Mouse (Mus musculus) kidney, postnatal 36 days (tissue): ENCODE measurements around the gene Spata21.

Experiments
- DNase-seq, 2 experiments: peaks; one replicate each; pipeline ENCODE4 v3.0.0; 2021 to 2022; ENCODE audit warnings: mixed read lengths in 2 of 2

The Spata21 gene

GRCm38 (mm10) chr4:141076761-141077506 lies 11.2 kb upstream of the Spata21 start:
- no peak for DNase-seq

DNA sequence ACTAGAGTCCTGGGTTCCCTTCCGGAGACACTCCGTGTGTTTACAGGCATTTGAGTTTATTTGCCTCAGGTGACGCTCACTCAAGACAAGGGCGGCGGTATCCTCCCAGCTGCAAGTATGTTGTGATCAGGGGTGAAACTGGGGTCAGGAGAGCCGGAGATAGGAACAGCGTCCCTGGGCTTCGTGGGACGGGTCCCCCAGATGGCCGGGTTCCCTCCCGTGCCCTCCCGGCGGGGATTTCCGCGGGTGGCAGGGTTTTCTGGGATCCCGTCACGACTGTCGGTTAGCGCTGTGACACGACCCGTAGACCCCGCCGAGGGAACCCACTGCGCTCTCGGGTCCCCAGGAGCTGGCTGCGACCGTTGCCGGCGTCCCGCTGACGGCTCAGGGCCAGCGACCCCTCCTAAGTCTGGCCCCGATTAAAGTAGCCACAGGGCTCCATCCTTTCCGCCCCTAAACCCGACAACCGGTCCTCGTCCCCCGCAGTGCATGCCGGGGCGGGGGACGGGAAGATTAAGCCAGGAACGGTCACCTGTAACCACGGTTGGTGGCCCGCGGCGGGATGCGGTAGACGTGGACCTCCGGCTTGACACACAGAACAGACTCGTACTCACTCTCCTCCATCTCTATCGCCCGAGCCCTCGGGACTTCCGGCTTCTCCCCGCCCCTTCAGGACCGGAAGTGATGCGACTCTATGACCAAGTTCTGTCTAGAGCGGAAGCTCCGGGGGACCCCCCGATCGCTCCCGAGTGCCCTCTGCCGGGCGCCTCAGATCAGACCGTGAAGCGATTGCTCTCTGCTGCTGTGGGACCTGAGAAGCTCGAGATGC lies 10.2 kb upstream of the Spata21 start, which contains the start of gene Necap2:
Gene Necap2, minus strand, starts transcription at position 677 of the 829 bp plus-strand sequence.
- DNase-seq: peak; percentile 96 to 98

DNA sequence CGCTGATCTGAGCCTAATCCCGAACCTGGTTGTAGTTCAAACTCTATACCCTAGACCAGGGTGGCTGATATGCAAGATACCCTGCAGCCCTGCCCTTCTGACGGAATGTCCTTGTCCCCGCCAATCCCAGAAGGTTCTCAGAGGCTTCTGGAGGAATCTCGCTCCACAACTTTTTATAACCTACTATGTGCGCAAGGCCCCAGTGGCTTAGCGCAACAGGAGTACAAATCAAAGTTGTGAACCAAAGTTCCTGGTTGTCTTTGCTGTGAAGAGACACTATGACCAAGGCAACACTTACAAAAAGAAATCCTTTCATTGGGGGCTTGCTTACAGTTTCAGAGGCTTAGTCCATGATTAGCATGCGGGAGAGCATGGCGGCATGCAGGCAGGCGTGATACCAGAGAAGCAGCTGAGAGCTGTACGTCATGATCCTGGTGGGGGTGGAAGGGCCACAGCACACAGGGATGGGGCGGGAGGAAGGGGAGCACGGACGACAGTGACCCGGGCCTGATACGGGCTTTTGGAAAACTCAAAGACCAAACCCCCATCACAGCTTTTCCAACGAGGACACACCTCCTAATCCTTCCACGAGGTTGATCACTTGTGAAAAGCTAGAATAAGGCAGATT lies 9.5 kb upstream of the Spata21 start:
- DNase-seq: no peak

GRCm38 (mm10) chr4:141086862-141087261 lies 1.3 kb upstream of the Spata21 start:
- no peak for DNase-seq

DNA sequence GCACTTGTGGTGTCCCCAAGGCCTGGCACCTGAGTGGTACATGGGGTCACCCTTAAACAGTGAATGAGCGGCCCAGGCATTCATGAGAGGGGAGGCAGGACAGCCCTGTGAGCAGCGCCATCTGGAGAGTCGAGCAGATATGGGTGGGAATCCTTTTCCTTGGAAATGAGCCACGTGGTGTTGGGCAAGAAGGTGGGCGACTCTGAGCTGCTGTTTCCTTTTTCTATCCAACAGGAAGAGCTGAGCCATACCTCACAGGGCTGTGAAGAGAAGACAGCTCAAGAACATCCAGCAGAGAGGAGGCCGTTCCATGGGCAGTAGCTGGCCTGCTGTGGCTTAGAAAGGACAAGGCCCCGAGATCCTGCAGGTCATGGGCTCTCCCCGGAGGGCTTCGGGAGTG lies 581 bp downstream of the Spata21 start:
- DNase-seq: no peak

- DNase-seq: peak; percentile 65 to 69
Measured at GRCm38 (mm10) chr4:141095016-141095415, 6.9 kb downstream of the Spata21 start.

- no peak for DNase-seq
Measured at GRCm38 (mm10) chr4:141096710-141097109, 8.6 kb downstream of the Spata21 start.

DNA sequence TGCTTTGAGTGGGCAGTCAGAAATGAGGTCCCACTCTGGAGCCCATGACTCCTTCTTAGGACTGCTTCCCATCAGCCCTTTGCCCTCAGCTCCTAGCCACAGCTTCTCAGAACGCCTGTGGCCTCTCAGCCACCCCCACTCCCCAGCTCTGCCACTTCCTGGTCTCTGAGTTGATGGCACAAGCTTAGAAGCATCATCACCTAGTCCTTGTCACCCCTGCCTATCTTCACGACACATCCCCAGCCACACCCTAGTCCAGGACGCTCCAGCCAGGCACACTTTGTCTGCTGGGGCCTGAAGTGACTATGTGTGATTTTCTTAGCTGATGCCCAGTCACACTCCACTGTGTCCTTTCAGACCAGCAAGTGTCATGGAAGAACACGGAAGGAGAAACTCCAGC lies 10.8 kb downstream of the Spata21 start:
- no peak for DNase-seq

- DNase-seq: no peak
Measured at GRCm38 (mm10) chr4:141099956-141100355, 11.8 kb downstream of the Spata21 start.

GRCm38 (mm10) chr4:141101291-141101690 lies 13.2 kb downstream of the Spata21 start:
- no peak for DNase-seq

DNA sequence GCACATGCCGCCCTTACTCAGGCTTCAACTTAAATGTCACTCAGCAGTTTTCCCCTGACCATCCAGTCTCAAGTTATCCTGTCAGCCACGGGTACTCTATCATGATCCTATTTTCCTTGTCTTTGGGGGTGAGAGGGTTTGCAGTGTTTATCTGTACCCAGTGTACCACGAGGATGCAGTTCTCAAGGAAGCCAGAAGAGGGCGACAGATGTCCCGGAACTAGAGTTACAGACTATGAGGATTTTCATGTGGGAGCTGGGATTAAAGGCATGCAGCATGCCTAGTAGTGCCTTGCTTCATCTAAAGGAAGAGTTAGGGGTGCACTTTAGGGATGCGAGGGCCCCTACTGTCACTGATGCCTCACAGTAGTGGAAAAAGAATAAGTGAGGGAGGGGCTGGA lies 13.7 kb downstream of the Spata21 start:
- DNase-seq: peak; percentile 29 to 69

- DNase-seq: no peak
Measured at GRCm38 (mm10) chr4:141106526-141107183, 18.5 kb downstream of the Spata21 start.

- DNase-seq: no peak
Measured at GRCm38 (mm10) chr4:141108196-141108732, 20.1 kb downstream of the Spata21 start.

DNA sequence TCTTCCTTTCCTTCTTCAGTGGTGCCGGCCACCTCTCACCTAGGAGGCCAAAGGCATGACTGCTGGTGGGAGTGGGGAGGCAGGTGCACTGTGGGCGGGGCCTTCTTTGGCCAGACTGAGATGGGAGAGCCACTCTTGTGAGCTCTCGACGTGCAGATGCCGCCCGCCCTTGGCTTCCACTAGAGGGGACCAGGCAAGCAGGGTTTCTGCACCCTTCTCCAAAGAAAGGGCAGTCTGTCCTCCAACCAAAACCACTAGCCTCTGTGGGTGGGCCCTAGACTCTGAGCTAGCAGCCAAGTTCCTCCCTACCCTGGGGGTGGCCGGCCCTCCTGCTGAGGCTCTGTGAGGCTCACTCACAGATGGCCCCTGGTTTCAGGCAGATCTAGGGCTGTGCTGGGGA lies 25.7 kb downstream of the Spata21 start:
- DNase-seq: no peak

DNA sequence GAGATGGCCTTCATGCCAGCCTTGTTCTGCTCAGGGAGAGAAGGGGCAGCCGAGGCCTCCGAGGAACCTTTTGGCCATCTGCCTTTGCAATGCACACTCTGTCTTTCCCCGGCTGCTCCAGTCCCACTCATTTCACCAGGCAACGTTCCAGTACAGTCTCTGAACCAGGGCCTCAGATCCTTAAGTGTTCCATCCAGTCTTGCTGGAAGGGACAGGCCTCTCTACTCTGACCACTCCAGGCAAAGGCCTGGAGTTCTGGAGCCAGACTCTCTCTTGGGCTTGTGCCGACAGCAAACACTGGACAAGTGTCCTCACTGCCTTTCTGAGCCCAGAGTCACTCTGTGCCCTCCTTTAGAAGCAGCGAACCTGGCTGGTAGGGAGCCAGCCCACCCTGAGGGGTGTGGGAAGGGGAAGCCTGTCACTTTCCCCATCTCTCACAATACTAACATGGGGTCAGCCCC lies 26.4 kb downstream of the Spata21 start:
- no peak for DNase-seq

- DNase-seq: no peak
Measured at GRCm38 (mm10) chr4:141115398-141115797, 27.3 kb downstream of the Spata21 start.

GRCm38 (mm10) chr4:141118691-141119090 lies 30.6 kb downstream of the Spata21 start:
- DNase-seq: peak in 1 of 2 experiments; percentile 46

- DNase-seq: peak in 1 of 2 experiments; percentile 76
Measured at GRCm38 (mm10) chr4:141120700-141121099, 32.6 kb downstream of the Spata21 start.

GRCm38 (mm10) chr4:141122663-141123062 lies 34.5 kb downstream of the Spata21 start:
- DNase-seq: no peak

- no peak for DNase-seq
Measured at GRCm38 (mm10) chr4:141123065-141123464, 34.9 kb downstream of the Spata21 start.

GRCm38 (mm10) chr4:141129190-141129710 lies 41.1 kb downstream of the Spata21 start:
- no peak for DNase-seq

DNA sequence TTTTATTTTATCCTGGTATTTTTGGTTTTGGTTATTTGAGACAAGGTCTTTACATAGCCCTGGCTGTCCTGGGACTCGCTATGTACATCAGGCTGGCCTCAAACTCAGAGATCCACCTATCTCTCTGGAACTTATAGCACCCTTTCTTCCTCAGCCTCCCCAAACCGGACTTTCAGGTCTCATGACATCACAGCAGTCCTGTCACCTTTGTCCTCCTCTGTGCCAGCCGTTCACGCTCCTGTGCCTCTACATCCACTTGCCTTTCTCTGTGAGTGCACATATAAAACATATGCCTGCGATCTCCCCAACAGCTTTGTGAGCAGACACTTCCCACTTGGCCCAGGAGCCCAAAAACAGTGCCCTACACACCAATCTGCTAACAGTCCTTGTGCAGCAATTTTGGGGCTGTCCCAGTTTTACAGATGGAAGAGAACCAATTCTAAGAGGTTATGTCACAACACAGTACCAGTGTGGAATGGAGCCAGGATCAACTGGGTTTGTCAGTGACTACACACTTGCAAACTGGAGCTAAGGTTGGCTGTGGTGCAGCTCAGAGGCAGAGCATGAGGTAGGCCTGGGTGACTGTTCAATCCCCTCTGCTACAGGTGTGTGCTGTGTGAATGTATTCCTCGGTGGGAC lies 42.7 kb downstream of the Spata21 start:
- peak; percentile 55 to 57 for DNase-seq
